Mouse (Mus musculus) forebrain, embryonic 16.5 days (tissue): ENCODE measurements around the gene Pde2a. TPM values are rescaled to one million over a fixed set of nuclear protein-coding genes. Genes with fewer than 3 reads are reported as not detected.

Experiments used
- ATAC-seq: fragments of 200-750 bp; cut with Nextera tagmentation; 2 replicates; pipeline ENCODE4 v1.8.0; 2017; ENCODE audit warnings: mild to moderate bottlenecking, moderate library complexity
- H3K27ac ChIP-seq: fragments of 300-500 bp; sonication (generic); 2 replicates; pipeline ENCODE4 v1.5.1; 2014; ENCODE audit warnings: low read length, control low read depth
- H3K27me3 ChIP-seq: fragments of 300-500 bp; sonication (generic); replicated peaks from 2 replicates; pipeline ENCODE4 v1.6.1; 2014; ENCODE audit warnings: low read length; ENCODE audit not compliant: control insufficient read depth, insufficient read depth
- H3K36me3 ChIP-seq: fragments of 300-500 bp; sonication (generic); 2 replicates; pipeline ENCODE4 v1.6.1; 2014; ENCODE audit not compliant: control insufficient read depth, insufficient read depth
- H3K4me1 ChIP-seq: fragments of 300-500 bp; sonication (generic); replicated peaks from 2 replicates; pipeline ENCODE4 v1.6.1; 2014; ENCODE audit warnings: low read length; ENCODE audit not compliant: control insufficient read depth, insufficient read depth
- H3K4me2 ChIP-seq: fragments of 300-500 bp; sonication (generic); 2 replicates; pipeline ENCODE4 v1.6.1; 2014; ENCODE audit warnings: mild to moderate bottlenecking, low read length, control low read depth
- H3K4me3 ChIP-seq: fragments of 300-500 bp; sonication (generic); replicated peaks from 2 replicates; pipeline ENCODE4 v1.5.1; 2014; ENCODE audit warnings: mild to moderate bottlenecking, low read length, control low read depth
- H3K9ac ChIP-seq: fragments of 300-500 bp; sonication (generic); replicated peaks from 2 replicates; pipeline ENCODE4 v1.6.1; 2014; ENCODE audit warnings: low read depth, low read length, control low read depth
- H3K9me3 ChIP-seq: fragments of 300-500 bp; sonication (generic); 2 replicates; pipeline ENCODE4 v1.6.1; 2016; ENCODE audit warnings: low read length; ENCODE audit not compliant: control insufficient read depth
- WGBS: fragments of 180-500 bp; shearing (Covaris S2); extraction: QIAGEN DNeasy Blood & Tissue Kit; methylation state at CpG from one replicate; pipeline ENCODE4 v1.1.7; 2014; 5-methylcytosine and 5-hydroxymethylcytosine counted together
- polyA plus RNA-seq: library from polyadenylated mRNA; unstranded; fragments of >200 nt; fragmentation: Nextera tagmentation; extraction: Ambion mirVana; gene quantifications from 2 replicates; pipeline ENCODE4 v1.2.1, GENCODE M21; 2015

The Pde2a gene
- polyA plus RNA-seq, 1 experiment from 2014 or later: 58.6 TPM

- Histone ChIP-seq H3K27me3 (no peaks in the 10 kb centered on the region), H3K4me1 (no peaks in the 10 kb centered on the region), H3K4me2 (no peak overlapping the region), H3K36me3 (no peaks in the 10 kb centered on the region), H3K4me3 (no peak overlapping the region), H3K27ac (no peak overlapping the region), H3K9ac (no peak overlapping the region), H3K9me3 (no peaks in the 10 kb centered on the region)
- 70% methylated on average over 3 of the region's 3 CpGs for WGBS
- no peak for ATAC-seq
Observed at GRCm38 (mm10) chr7:101394569-101394968, 26.9 kb upstream of the Pde2a start.

- Histone ChIP-seq H3K36me3 (no peaks in the 10 kb centered on the region), H3K4me2 (no peak overlapping the region), H3K4me1 (no peaks in the 10 kb centered on the region), H3K27ac (no peak overlapping the region), H3K27me3 (no peaks in the 10 kb centered on the region), H3K4me3 (no peak overlapping the region), H3K9ac (no peak overlapping the region), H3K9me3 (no peaks in the 10 kb centered on the region)
- WGBS: 76% methylated on average over 2 of the region's 2 CpGs
- ATAC-seq: peak; percentile 26; the same call in 1 of the 2 replicates
Observed at GRCm38 (mm10) chr7:101395471-101395870, 26.0 kb upstream of the Pde2a start.

- 96% methylated on average over 4 of the region's 4 CpGs for WGBS
- no peaks in the 10 kb centered on the region for H3K9me3 ChIP-seq
Observed at GRCm38 (mm10) chr7:101397175-101397574, 24.3 kb upstream of the Pde2a start.

GRCm38 (mm10) chr7:101401510-101401909 lies 20.0 kb upstream of the Pde2a start:
- no peak overlapping the region for H3K4me3 ChIP-seq
- ATAC-seq: no peak
- no peaks in the 10 kb centered on the region for H3K27me3 ChIP-seq
- H3K4me1 ChIP-seq: no peaks in the 10 kb centered on the region
- H3K9me3 ChIP-seq: no peaks in the 10 kb centered on the region
- H3K27ac ChIP-seq: no peak overlapping the region
- no peak overlapping the region for H3K4me2 ChIP-seq
- 84% methylated on average over 7 of the region's 7 CpGs for WGBS
- no peaks in the 10 kb centered on the region for H3K36me3 ChIP-seq
- no peak overlapping the region for H3K9ac ChIP-seq

More at GRCm38 (mm10) chr7:101397175-101397574, 24.3 kb upstream of the Pde2a start:
- no peaks in the 10 kb centered on the region for H3K36me3 ChIP-seq
- ATAC-seq: no peak
- H3K9ac ChIP-seq: no peak overlapping the region
- no peaks in the 10 kb centered on the region for H3K27me3 ChIP-seq
- no peaks in the 10 kb centered on the region for H3K4me1 ChIP-seq
- no peak overlapping the region for H3K4me3 ChIP-seq
- H3K4me2 ChIP-seq: no peak overlapping the region
- no peak overlapping the region for H3K27ac ChIP-seq

- ATAC-seq: no peak
- Histone ChIP-seq H3K9me3 (no peaks in the 10 kb centered on the region), H3K27me3 (no peaks in the 10 kb centered on the region), H3K4me2 (no peak overlapping the region), H3K4me1 (no peaks in the 10 kb centered on the region), H3K4me3 (no peak overlapping the region), H3K36me3 (no peaks in the 10 kb centered on the region), H3K9ac (no peak overlapping the region), H3K27ac (no peak overlapping the region)
- 95% methylated on average over 5 of the region's 5 CpGs for WGBS
Observed at GRCm38 (mm10) chr7:101403831-101404230, 17.7 kb upstream of the Pde2a start.

- 86% methylated on average over 11 of the region's 11 CpGs for WGBS
- H3K4me3 ChIP-seq: no peak within 1 kb of the TSS
- peaks cover 15% of the 10 kb centered on the region for H3K4me1 ChIP-seq
- no peak within 1 kb of the TSS for H3K4me2 ChIP-seq
- H3K36me3 ChIP-seq: no peaks in the 10 kb centered on the region
- H3K9ac ChIP-seq: no peak within 1 kb of the TSS
- H3K27ac ChIP-seq: no peak within 1 kb of the TSS
- no peaks in the 10 kb centered on the region for H3K9me3 ChIP-seq
- no peak for ATAC-seq
- no peaks in the 10 kb centered on the region for H3K27me3 ChIP-seq
Observed at GRCm38 (mm10) chr7:101410267-101410936, 11.1 kb upstream of the Pde2a start, which contains the start of gene Gm45837. Gm45837 (plus strand) TSS chr7:101410886.

- no peaks in the 10 kb centered on the region for H3K36me3 ChIP-seq
- no peaks in the 10 kb centered on the region for H3K27me3 ChIP-seq
- no peak overlapping the region for H3K4me2 ChIP-seq
- H3K4me3 ChIP-seq: no peak overlapping the region
- no peak overlapping the region for H3K9ac ChIP-seq
- H3K27ac ChIP-seq: no peak overlapping the region
- H3K4me1 ChIP-seq: peaks cover 22% of the 10 kb centered on the region
- no peaks in the 10 kb centered on the region for H3K9me3 ChIP-seq
- ATAC-seq: peak; percentile 49
Observed at GRCm38 (mm10) chr7:101412796-101413195, 8.7 kb upstream of the Pde2a start.

GRCm38 (mm10) chr7:101414209-101414608 lies 7.3 kb upstream of the Pde2a start:
- H3K9ac ChIP-seq: no peak overlapping the region
- no peak overlapping the region for H3K4me2 ChIP-seq
- no peaks in the 10 kb centered on the region for H3K9me3 ChIP-seq
- H3K36me3 ChIP-seq: no peaks in the 10 kb centered on the region
- ATAC-seq: no peak
- H3K27ac ChIP-seq: peak overlapping the region; percentile 52
- WGBS: 46% methylated on average over 4 of the region's 4 CpGs
- H3K4me1 ChIP-seq: peaks cover 26% of the 10 kb centered on the region
- no peak overlapping the region for H3K4me3 ChIP-seq
- H3K27me3 ChIP-seq: 0 out of 2 replicates have a peak, but pooled peaks cover 3% of the 10 kb centered on the region

GRCm38 (mm10) chr7:101414661-101415511 lies 6.6 kb upstream of the Pde2a start:
- H3K4me1 ChIP-seq: peaks cover 30% of the 10 kb centered on the region
- no peaks in the 10 kb centered on the region for H3K36me3 ChIP-seq
- 0 out of 2 replicates have a peak overlapping the region, but pooled peaks have one; percentile 17 for H3K9ac ChIP-seq
- H3K27ac ChIP-seq: peak overlapping the region; percentile 52
- H3K4me3 ChIP-seq: no peak overlapping the region
- 27% methylated on average over 7 of the region's 7 CpGs for WGBS
- peak; percentile 54 for ATAC-seq
- H3K4me2 ChIP-seq: no peak overlapping the region
- 0 out of 2 replicates have a peak, but pooled peaks cover 3% of the 10 kb centered on the region for H3K27me3 ChIP-seq
- no peaks in the 10 kb centered on the region for H3K9me3 ChIP-seq
